12 mouse cellular contexts compared by ENCODE assay signal in the genomic region with DNA sequence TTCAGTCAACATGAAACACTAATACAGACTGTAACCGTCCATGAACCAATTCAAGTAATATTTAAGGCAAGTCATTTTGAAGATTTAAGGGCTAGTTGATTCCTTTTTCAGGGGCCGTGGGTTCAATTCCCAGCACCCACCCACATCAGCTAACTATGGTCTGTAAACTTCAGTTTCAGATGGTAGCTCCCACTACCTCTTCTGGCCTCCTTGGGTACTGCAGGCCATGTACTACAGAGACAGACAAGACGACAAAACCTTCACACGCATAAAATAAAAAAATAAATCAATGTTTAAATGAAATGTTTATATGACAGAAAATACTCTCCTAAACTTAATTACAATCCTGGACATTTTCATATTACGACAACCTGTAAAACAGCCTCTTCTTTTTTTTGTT. TPM values are rescaled to one million over a fixed set of nuclear protein-coding genes. Genes with fewer than 3 reads are reported as not detected.
DNase-seq lines count a peak whose midpoint lies in the region; ATAC-seq and TF ChIP-seq lines count a peak whose summit lies in the region.
"Had no signal": no experiment of that assay in that cellular context is flagged by ENCODE, and none has a peak within 500 bp of the region (broad histone marks: within the 10 kb centered on the region; RNA-seq: fewer than 3 reads in every experiment).

No protein-coding gene starts in this region.

- no peak overlapping the region for H3K4me3 ChIP-seq in liver, adult 2 months (ENCODE audit: insufficient read depth, low read depth, low read length)
- no peak overlapping the region for H3K4me3 ChIP-seq in liver, embryonic 12.5 days
- H3K4me3 ChIP-seq: embryonic facial prominence, embryonic 12.5 days; hindbrain, embryonic 15.5 days had no signal

- H3K27ac ChIP-seq in liver, adult 2 months (replicated peaks; ENCODE audit: insufficient read depth, low read depth, low read length): no peak overlapping the region
- H3K27ac ChIP-seq in liver, embryonic 12.5 days: no peak overlapping the region
- H3K27ac ChIP-seq: embryonic facial prominence, embryonic 12.5 days; hindbrain, embryonic 15.5 days; liver, embryonic 15.5 days had no signal

- peaks cover 15% of the 10 kb centered on the region for H3K36me3 ChIP-seq in liver, adult 2 months (ENCODE audit: control insufficient read depth, insufficient read depth, low read length)
- H3K36me3 ChIP-seq in liver, embryonic 12.5 days: peaks cover 14% of the 10 kb centered on the region

- H3K27me3 ChIP-seq in liver, adult 2 months (ENCODE audit: control insufficient read depth, insufficient read depth, low read length): no peaks in the 10 kb centered on the region
- no peaks in the 10 kb centered on the region for H3K27me3 ChIP-seq in liver, embryonic 12.5 days (replicated peaks)
- H3K27me3 ChIP-seq: embryonic facial prominence, embryonic 12.5 days; hindbrain, embryonic 15.5 days; liver, embryonic 15.5 days had no signal

- H3K9me3 ChIP-seq in liver, embryonic 12.5 days (replicated peaks): no peaks in the 10 kb centered on the region
- H3K9me3 ChIP-seq: embryonic facial prominence, embryonic 12.5 days; hindbrain, embryonic 15.5 days; liver, embryonic 15.5 days had no signal

- peaks cover 13% of the 10 kb centered on the region for H3K4me1 ChIP-seq in liver, adult 2 months (ENCODE audit: control insufficient read depth, insufficient read depth, low read length)
- peaks cover 65% of the 10 kb centered on the region for H3K4me1 ChIP-seq in liver, embryonic 12.5 days

- peaks cover 17% of the 10 kb centered on the region; the same call in 1 of the 2 replicates for H3K79me2 ChIP-seq in liver, adult 2 months (ENCODE audit: control insufficient read depth, insufficient read depth, low read length)

- WGBS in liver, adult 2 months: 83% methylated on average over 5 of the region's 5 CpGs
- 86% methylated on average over 5 of the region's 5 CpGs for WGBS in liver, embryonic 12.5 days (ENCODE audit: insufficient replicate concordance)

- no peak for TF ChIP-seq POLR2A in liver, adult 2 months (IDR thresholded peaks at IDR 0.05; ENCODE audit: extremely low read depth, insufficient read depth, low read length)
- no peak for TF ChIP-seq POLR2A in brain, embryonic 14.5 days (IDR thresholded peaks at IDR 0.05; ENCODE audit: borderline replicate concordance, extremely low read depth, insufficient read depth, insufficient read length, poor library complexity, severe bottlenecking)

- no peak for ATAC-seq in liver, embryonic 12.5 days

- DNase-seq in embryo, embryonic 10.5 days (ENCODE audit: low spot score): peak; percentile 10
- no peak for DNase-seq in embryo, embryonic 11 days
- no peak for DNase-seq in liver, adult 2 months (ENCODE audit: extremely low read depth, low read depth, low spot score)
- DNase-seq in brain, embryonic 14.5 days (ENCODE audit: low read depth): no peak
- DNase-seq in spleen, postnatal 36 days (ENCODE audit: low spot score in 2 of 2): peak; percentile 20 to 27
- DNase-seq in adrenal gland, adult 2 months: no peak
- DNase-seq in ovary, adult 18-20 months (ENCODE audit: low spot score): no peak
- DNase-seq: right cerebral cortex, postnatal 4 days had no signal

- no peak overlapping the region for H3K4me2 ChIP-seq in liver, embryonic 12.5 days

- H3K9ac ChIP-seq in liver, adult 2 months (ENCODE audit: low read depth, low read length): no peak overlapping the region
- no peak overlapping the region for H3K9ac ChIP-seq in liver, embryonic 12.5 days
- H3K9ac ChIP-seq: embryonic facial prominence, embryonic 12.5 days; hindbrain, embryonic 15.5 days; liver, embryonic 15.5 days had no signal

- TF ChIP-seq CTCF in liver, adult 2 months (IDR thresholded peaks at IDR 0.05; ENCODE audit: low read depth, low read length): peak; percentile 24; the same call in 1 of the 2 replicates
- peak; percentile 38; the same call in 1 of the 2 replicates for TF ChIP-seq CTCF in brain, embryonic 14.5 days (IDR thresholded peaks at IDR 0.05; ENCODE audit: borderline replicate concordance, extremely low read depth, insufficient read depth, insufficient read length)

RNA-seq across cellular contexts. Expression of a gene that starts 2.9 kb away (rescaled TPM):
- total RNA-seq in liver, adult 2 months (2014; rRNA removed): 106 and 117 TPM in 2 replicates
- 52.9 and 57.3 TPM in 2 replicates for polyA plus RNA-seq in liver, adult 2 months (2012; rRNA removed)
- polyA plus RNA-seq in liver, embryonic 12.5 days (2016; fragmentation: Nextera tagmentation; extraction: Ambion mirVana): 33.7 and 36.6 TPM in 2 replicates
- polyA plus RNA-seq in brain, embryonic 14.5 days (2012; rRNA removed): 54.3 and 85.8 TPM in 2 replicates
- 10 to 100 TPM; 76.4 to 95.2 TPM for total RNA-seq in adrenal gland, adult 2 months (2021)
- polyA plus RNA-seq in adrenal gland, adult 2 months (2012; rRNA removed): 38.0 and 49.8 TPM in 2 replicates

Comparison
In these comparisons a context has a peak if more than half of its experiments do, and no peak if none do; other contexts are left out.
1. DNase-seq: peak in embryo, embryonic 10.5 days (single experiment) and spleen, postnatal 36 days (2 of 2); none in embryo, embryonic 11 days (single experiment), liver, adult 2 months (single experiment), brain, embryonic 14.5 days (single experiment), adrenal gland, adult 2 months (single experiment) and ovary, adult 18-20 months (single experiment).